Mouse (Mus musculus) small intestine, adult 2 months (tissue): ENCODE data around the gene Stk39. TPM values are rescaled to one million over a fixed set of nuclear protein-coding genes. Genes with fewer than 3 reads are reported as not detected.

ENCODE experiments used
- H3K27ac ChIP-seq: fragments of 200-500 bp; 2 replicates; pipeline ENCODE4 v1.5.1; 2012; ENCODE audit warnings: low read depth, low read length, control low read depth, inconsistent platforms; ENCODE audit not compliant: insufficient read depth
- H3K27me3 ChIP-seq: fragments of 200-500 bp; 2 replicates; pipeline ENCODE4 v1.6.1; 2012; ENCODE audit warnings: mild to moderate bottlenecking, moderate library complexity, low read length, inconsistent platforms; ENCODE audit not compliant: control insufficient read depth, insufficient read depth
- H3K36me3 ChIP-seq: fragments of 200-500 bp; 2 replicates; pipeline ENCODE4 v1.6.1; 2012; ENCODE audit warnings: mild to moderate bottlenecking, low read length, control low read depth, inconsistent platforms; ENCODE audit not compliant: control insufficient read depth, insufficient read depth
- H3K4me1 ChIP-seq: fragments of 200-500 bp; 2 replicates; pipeline ENCODE4 v1.6.1; 2012; ENCODE audit warnings: low read length, inconsistent platforms, mixed read lengths; ENCODE audit not compliant: control insufficient read depth, insufficient read depth, insufficient read length
- H3K4me3 ChIP-seq: fragments of 200-500 bp; 2 replicates; pipeline ENCODE4 v1.5.1; 2012; ENCODE audit warnings: low read depth, mild to moderate bottlenecking, control low read depth, inconsistent platforms, low read length, moderate library complexity
- CTCF ChIP-seq: fragments of 200-500 bp; IDR thresholded peaks from 2 replicates; pipeline ENCODE4 v1.5.1; 2012; ENCODE audit warnings: low read depth, mild to moderate bottlenecking, control low read depth, inconsistent platforms, low read length, moderate library complexity, mixed read lengths; ENCODE audit not compliant: insufficient replicate concordance, insufficient read length; ENCODE audit errors: extremely low read depth
- POLR2A ChIP-seq: fragments of 200-500 bp; IDR thresholded peaks from 2 replicates; pipeline ENCODE4 v1.6.1; 2012; ENCODE audit warnings: low read depth, mild to moderate bottlenecking, control low read depth, inconsistent platforms, low read length, moderate library complexity
- WGBS: fragments of 180-500 bp; shearing (Covaris S2); methylation state at CpG from one replicate; pipeline ENCODE4 v1.1.7; 2018; 5-methylcytosine and 5-hydroxymethylcytosine counted together
- polyA plus RNA-seq: library from polyadenylated mRNA; depleted of rRNA; stranded (reverse); fragments of >200 nt; gene quantifications from 2 replicates; pipeline ENCODE4 v1.2.3, GENCODE M21; 2012

Stk39 gene
- polyA plus RNA-seq, 1 experiment, result 4.6 TPM

GRCm38 (mm10) chr2:68433736-68434312 is 38.2 kb downstream of the Stk39 start:
- no peaks in the 10 kb centered on the region for H3K36me3 ChIP-seq
- 69% methylated on average over 9 of the region's 9 CpGs for WGBS
- H3K4me3 ChIP-seq, result no peak overlapping the region
- TF ChIP-seq POLR2A (no peak), CTCF (no peak)
- H3K27me3 ChIP-seq, result no peaks in the 10 kb centered on the region
- peak overlapping the region; percentile 36 for H3K27ac ChIP-seq
- peaks cover 32% of the 10 kb centered on the region for H3K4me1 ChIP-seq

- Histone ChIP-seq H3K4me3 (no peak overlapping the region), H3K36me3 (no peaks in the 10 kb centered on the region), H3K4me1 (peaks cover 32% of the 10 kb centered on the region), H3K27ac (peak overlapping the region; percentile 73), H3K27me3 (no peaks in the 10 kb centered on the region)
- whole genome bisulfite sequencing, result 18% methylated on average over 4 of the region's 4 CpGs
- TF ChIP-seq POLR2A (no peak), CTCF (no peak)
These were observed 39.2 kb downstream of the Stk39 start for GRCm38 (mm10) chr2:68432834-68433233.

- peaks cover 36% of the 10 kb centered on the region for H3K4me1 ChIP-seq
- H3K36me3 ChIP-seq, result no peaks in the 10 kb centered on the region
- no peaks in the 10 kb centered on the region for H3K27me3 ChIP-seq
- peak overlapping the region; percentile 40 for H3K27ac ChIP-seq
- TF ChIP-seq CTCF (no peak), POLR2A (no peak)
- no peak overlapping the region for H3K4me3 ChIP-seq
- 21% methylated on average over 14 of the region's 14 CpGs for WGBS
These were observed 40.8 kb downstream of the Stk39 start for GRCm38 (mm10) chr2:68431024-68431962.

- Histone ChIP-seq H3K27ac (peak overlapping the region; percentile 40; the same call in 1 of the 2 replicates), H3K4me1 (peaks cover 34% of the 10 kb centered on the region), H3K4me3 (no peak overlapping the region), H3K27me3 (no peaks in the 10 kb centered on the region), H3K36me3 (no peaks in the 10 kb centered on the region)
- WGBS, result 35% methylated on average over 5 of the region's 5 CpGs
- TF ChIP-seq POLR2A (no peak), CTCF (peak; percentile 75; the same call in 1 of the 2 replicates)
These were observed 41.6 kb downstream of the Stk39 start for GRCm38 (mm10) chr2:68430493-68430892.

- H3K27ac ChIP-seq, result no peak overlapping the region
- 55% methylated on average over 4 of the region's 4 CpGs for WGBS
- no peaks in the 10 kb centered on the region for H3K27me3 ChIP-seq
- no peak for TF ChIP-seq POLR2A
- TF ChIP-seq CTCF, result no peak
- H3K4me1 ChIP-seq, result peaks cover 39% of the 10 kb centered on the region
- H3K36me3 ChIP-seq, result no peaks in the 10 kb centered on the region
- no peak overlapping the region for H3K4me3 ChIP-seq
These were observed 42.6 kb downstream of the Stk39 start for GRCm38 (mm10) chr2:68429436-68429835.

GRCm38 (mm10) chr2:68426977-68427577 is 45.0 kb downstream of the Stk39 start:
- H3K27me3 ChIP-seq, result no peaks in the 10 kb centered on the region
- WGBS, result 66% methylated on average over 5 of the region's 5 CpGs
- TF ChIP-seq POLR2A (no peak), CTCF (no peak)
- no peaks in the 10 kb centered on the region for H3K36me3 ChIP-seq
- peaks cover 30% of the 10 kb centered on the region for H3K4me1 ChIP-seq
- H3K4me3 ChIP-seq, result no peak overlapping the region
- H3K27ac ChIP-seq, result no peak overlapping the region

GRCm38 (mm10) chr2:68426074-68426473 is 46.0 kb downstream of the Stk39 start:
- 27% methylated on average over 4 of the region's 4 CpGs for WGBS
- no peak for TF ChIP-seq CTCF
- TF ChIP-seq POLR2A, result no peak
- no peak overlapping the region for H3K4me3 ChIP-seq
- no peaks in the 10 kb centered on the region for H3K36me3 ChIP-seq
- peak overlapping the region; percentile 59; the same call in 1 of the 2 replicates for H3K27ac ChIP-seq
- H3K4me1 ChIP-seq, result peaks cover 27% of the 10 kb centered on the region
- no peaks in the 10 kb centered on the region for H3K27me3 ChIP-seq
